Mouse (Mus musculus): ENCODE measurements at regions not wholly inside any gene's neighbourhood (a gene's known extent, or its start where the extent isn't known, plus 50 kb on each side); places are given as distances from the start of the nearest gene placed in this dataset.
"Not testable (repeated sequence)": the region's sequence is repeated elsewhere in the genome, so short reads cannot be mapped to it uniquely, and the experiment has no call there.

- no peaks in the 10 kb centered on the region for H3K9me3 ChIP-seq (ENCODE audit: low read length)
- no peaks in the 10 kb centered on the region for H3K4me1 ChIP-seq (ENCODE audit: insufficient read depth, low read length)
- H3K36me3 ChIP-seq (ENCODE audit: insufficient read depth, low read length) = no peaks in the 10 kb centered on the region
- H3K27me3 ChIP-seq (ENCODE audit: insufficient read depth, low read length) = no peaks in the 10 kb centered on the region
- H3K9ac ChIP-seq (replicated peaks; ENCODE audit: low read length, poor library complexity, severe bottlenecking) = no peak overlapping the region
- ATAC-seq (ENCODE audit: low FRiP score) (no peak), DNase-seq (ENCODE audit: low spot score) (no peak)
- no peak overlapping the region for H3K4me2 ChIP-seq (ENCODE audit: low read depth, low read length, poor library complexity, severe bottlenecking)
- TF ChIP-seq CTCF (IDR thresholded peaks at IDR 0.05) = no peak
- 69% methylated on average over 1 of the region's 1 CpGs for WGBS
- H3K4me3 ChIP-seq (ENCODE audit: low read depth, low read length) = no peak overlapping the region
- no peak overlapping the region for H3K27ac ChIP-seq (ENCODE audit: low read depth, low read length)
Observed at GRCm38 (mm10) chr9:92799695-92800094, 257.7 kb downstream of the Plod2 start.

GRCm38 (mm10) chr9:92809469-92809868, 267.4 kb downstream of the Plod2 start:
- TF ChIP-seq CTCF (IDR thresholded peaks at IDR 0.05) = no peak
- ATAC-seq (ENCODE audit: low FRiP score) = no peak

GRCm38 (mm10) chr9:92820721-92821120, 278.7 kb downstream of the Plod2 start:
- peak; percentile 13; the same call in 1 of the 2 replicates for ATAC-seq (ENCODE audit: low FRiP score)
- Histone ChIP-seq H3K4me2 (ENCODE audit: low read depth, low read length, poor library complexity, severe bottlenecking) (peak overlapping the region; percentile 42), H3K9me3 (ENCODE audit: low read length) (no peaks in the 10 kb centered on the region), H3K36me3 (ENCODE audit: insufficient read depth, low read length) (no peaks in the 10 kb centered on the region), H3K9ac (replicated peaks; ENCODE audit: low read length, poor library complexity, severe bottlenecking) (no peak overlapping the region), H3K27ac (ENCODE audit: low read depth, low read length) (no peak overlapping the region), H3K4me3 (ENCODE audit: low read depth, low read length) (peak overlapping the region; percentile 16; the same call in 1 of the 2 replicates), H3K27me3 (ENCODE audit: insufficient read depth, low read length) (no peaks in the 10 kb centered on the region), H3K4me1 (ENCODE audit: insufficient read depth, low read length) (no peaks in the 10 kb centered on the region)
- 21% methylated on average over 11 of the region's 11 CpGs for WGBS
- DNase-seq (ENCODE audit: low spot score) = peak; percentile 41
- no peak for TF ChIP-seq CTCF (IDR thresholded peaks at IDR 0.05)

More at GRCm38 (mm10) chr9:92809469-92809868, 267.4 kb downstream of the Plod2 start:
- H3K27me3 ChIP-seq (ENCODE audit: insufficient read depth, low read length) = no peaks in the 10 kb centered on the region
- no peak overlapping the region for H3K4me3 ChIP-seq (ENCODE audit: low read depth, low read length)
- no peak overlapping the region for H3K9ac ChIP-seq (replicated peaks; ENCODE audit: low read length, poor library complexity, severe bottlenecking)
- H3K4me1 ChIP-seq (ENCODE audit: insufficient read depth, low read length) = no peaks in the 10 kb centered on the region
- DNase-seq (ENCODE audit: low spot score) = no peak
- H3K27ac ChIP-seq (ENCODE audit: low read depth, low read length) = no peak overlapping the region
- no peaks in the 10 kb centered on the region for H3K36me3 ChIP-seq (ENCODE audit: insufficient read depth, low read length)
- no peaks in the 10 kb centered on the region for H3K9me3 ChIP-seq (ENCODE audit: low read length)
- H3K4me2 ChIP-seq (ENCODE audit: low read depth, low read length, poor library complexity, severe bottlenecking) = no peak overlapping the region

- no peak overlapping the region for H3K4me3 ChIP-seq (ENCODE audit: low read depth, low read length)
- H3K4me2 ChIP-seq (ENCODE audit: low read depth, low read length, poor library complexity, severe bottlenecking) = no peak overlapping the region
- H3K9ac ChIP-seq (replicated peaks; ENCODE audit: low read length, poor library complexity, severe bottlenecking) = no peak overlapping the region
- no peak overlapping the region for H3K27ac ChIP-seq (ENCODE audit: low read depth, low read length)
- H3K27me3 ChIP-seq (ENCODE audit: insufficient read depth, low read length) = no peaks in the 10 kb centered on the region
- DNase-seq (ENCODE audit: low spot score) = no peak
- no peaks in the 10 kb centered on the region for H3K9me3 ChIP-seq (ENCODE audit: low read length)
- no peak for TF ChIP-seq CTCF (IDR thresholded peaks at IDR 0.05)
- no peaks in the 10 kb centered on the region for H3K4me1 ChIP-seq (ENCODE audit: insufficient read depth, low read length)
- no peak for ATAC-seq (ENCODE audit: low FRiP score)
- no peaks in the 10 kb centered on the region for H3K36me3 ChIP-seq (ENCODE audit: insufficient read depth, low read length)
Observed at GRCm38 (mm10) chr9:92826708-92827353, 284.8 kb downstream of the Plod2 start.

- not testable (repeated sequence) for ATAC-seq (ENCODE audit: low FRiP score); H3K9me3 ChIP-seq (ENCODE audit: low read length); H3K36me3 ChIP-seq (ENCODE audit: insufficient read depth, low read length); DNase-seq (ENCODE audit: low spot score); H3K4me2 ChIP-seq (ENCODE audit: low read depth, low read length, poor library complexity, severe bottlenecking); H3K27me3 ChIP-seq (ENCODE audit: insufficient read depth, low read length); H3K4me1 ChIP-seq (ENCODE audit: insufficient read depth, low read length); H3K27ac ChIP-seq (ENCODE audit: low read depth, low read length); H3K9ac ChIP-seq (replicated peaks; ENCODE audit: low read length, poor library complexity, severe bottlenecking); H3K4me3 ChIP-seq (ENCODE audit: low read depth, low read length)
- WGBS = 94% methylated on average over 2 of the region's 2 CpGs
Observed at GRCm38 (mm10) chr9:92836156-92836555, 294.1 kb downstream of the Plod2 start.

- H3K36me3 ChIP-seq (ENCODE audit: insufficient read depth, low read length) = no peaks in the 10 kb centered on the region
- H3K9me3 ChIP-seq (ENCODE audit: low read length) = no peaks in the 10 kb centered on the region
- no peaks in the 10 kb centered on the region for H3K27me3 ChIP-seq (ENCODE audit: insufficient read depth, low read length)
- no peak for TF ChIP-seq CTCF (IDR thresholded peaks at IDR 0.05)
- DNase-seq (ENCODE audit: low spot score) (no peak), ATAC-seq (ENCODE audit: low FRiP score) (no peak)
- no peak overlapping the region for H3K27ac ChIP-seq (ENCODE audit: low read depth, low read length)
- 91% methylated on average over 7 of the region's 7 CpGs for WGBS
- no peak overlapping the region for H3K4me3 ChIP-seq (ENCODE audit: low read depth, low read length)
- H3K9ac ChIP-seq (replicated peaks; ENCODE audit: low read length, poor library complexity, severe bottlenecking) = no peak overlapping the region
- no peaks in the 10 kb centered on the region for H3K4me1 ChIP-seq (ENCODE audit: insufficient read depth, low read length)
- H3K4me2 ChIP-seq (ENCODE audit: low read depth, low read length, poor library complexity, severe bottlenecking) = no peak overlapping the region
Observed at GRCm38 (mm10) chr9:92856410-92857083, 314.5 kb downstream of the Plod2 start.
